Mouse (Mus musculus): ENCODE data around the gene March6. TPM values are rescaled to one million over a fixed set of nuclear protein-coding genes. Genes with fewer than 3 reads are reported as not detected.

March6 gene
- total and polyA plus RNA-seq, 3 experiments: 32.3 to 121 (median 101) TPM

GRCm38 (mm10) chr15:31563577-31564546, 33.0 kb upstream of the March6 start:
- peaks cover 2% of the 10 kb centered on the region; the same call in 1 of the 2 replicates for H3K4me1 ChIP-seq (ENCODE audit: control insufficient read depth, insufficient read depth, low read length)
- H3K36me3 ChIP-seq (ENCODE audit: control insufficient read depth, insufficient read depth, low read length): no peaks in the 10 kb centered on the region
- H3K27me3 ChIP-seq (ENCODE audit: control insufficient read depth, insufficient read depth, low read length): no peaks in the 10 kb centered on the region
- H3K79me2 ChIP-seq (replicated peaks; ENCODE audit: control insufficient read depth, insufficient read depth, low read length): no peaks in the 10 kb centered on the region
- H3K4me3 ChIP-seq: no peak overlapping the region
- no peak for DNase-seq
- H3K27ac ChIP-seq: no peak overlapping the region
- TF ChIP-seq POLR2A (IDR thresholded peaks at IDR 0.05; ENCODE audit: insufficient read depth, low read depth, low read length) (no peak), EP300 (IDR thresholded peaks at IDR 0.05; ENCODE audit: insufficient read depth, low read depth, low read length) (no peak), CTCF (IDR thresholded peaks at IDR 0.05) (no peak)
- H3K9ac ChIP-seq (ENCODE audit: low read depth, low read length): no peak overlapping the region
- intact Hi-C loops (cut with DNase I): no loop called here
- 60% methylated on average over 19 of the region's 19 CpGs for WGBS

GRCm38 (mm10) chr15:31562847-31563246, 32.0 kb upstream of the March6 start:
- intact Hi-C loops (cut with DNase I): no loop called here
- no peak overlapping the region for H3K27ac ChIP-seq
- no peak for DNase-seq
- 39% methylated on average over 8 of the region's 8 CpGs for WGBS
- no peaks in the 10 kb centered on the region for H3K27me3 ChIP-seq (ENCODE audit: control insufficient read depth, insufficient read depth, low read length)
- H3K36me3 ChIP-seq (ENCODE audit: control insufficient read depth, insufficient read depth, low read length): no peaks in the 10 kb centered on the region
- no peak overlapping the region for H3K9ac ChIP-seq (ENCODE audit: low read depth, low read length)
- TF ChIP-seq EP300 (IDR thresholded peaks at IDR 0.05; ENCODE audit: insufficient read depth, low read depth, low read length) (no peak), CTCF (IDR thresholded peaks at IDR 0.05) (no peak), POLR2A (IDR thresholded peaks at IDR 0.05; ENCODE audit: insufficient read depth, low read depth, low read length) (no peak)
- H3K4me3 ChIP-seq: no peak overlapping the region
- no peaks in the 10 kb centered on the region for H3K79me2 ChIP-seq (replicated peaks; ENCODE audit: control insufficient read depth, insufficient read depth, low read length)
- H3K4me1 ChIP-seq (ENCODE audit: control insufficient read depth, insufficient read depth, low read length): no peaks in the 10 kb centered on the region

GRCm38 (mm10) chr15:31561976-31562375, 31.1 kb upstream of the March6 start:
- intact Hi-C loops (cut with DNase I): no loop called here
- TF ChIP-seq CTCF (IDR thresholded peaks at IDR 0.05) (no peak), EP300 (IDR thresholded peaks at IDR 0.05; ENCODE audit: insufficient read depth, low read depth, low read length) (no peak), POLR2A (IDR thresholded peaks at IDR 0.05; ENCODE audit: insufficient read depth, low read depth, low read length) (no peak)
- Histone ChIP-seq H3K36me3 (ENCODE audit: control insufficient read depth, insufficient read depth, low read length) (no peaks in the 10 kb centered on the region), H3K4me1 (ENCODE audit: control insufficient read depth, insufficient read depth, low read length) (no peaks in the 10 kb centered on the region), H3K9ac (ENCODE audit: low read depth, low read length) (no peak overlapping the region), H3K27me3 (ENCODE audit: control insufficient read depth, insufficient read depth, low read length) (no peaks in the 10 kb centered on the region), H3K4me3 (no peak overlapping the region), H3K27ac (no peak overlapping the region), H3K79me2 (replicated peaks; ENCODE audit: control insufficient read depth, insufficient read depth, low read length) (no peaks in the 10 kb centered on the region)
- WGBS: 93% methylated on average over 4 of the region's 4 CpGs
- DNase-seq: no peak

GRCm38 (mm10) chr15:31561390-31561789, 30.5 kb upstream of the March6 start:
- intact Hi-C loops (cut with DNase I): no loop called here
- 80% methylated on average over 6 of the region's 6 CpGs for WGBS
- H3K27ac ChIP-seq: no peak overlapping the region
- no peaks in the 10 kb centered on the region for H3K79me2 ChIP-seq (replicated peaks; ENCODE audit: control insufficient read depth, insufficient read depth, low read length)
- no peaks in the 10 kb centered on the region for H3K36me3 ChIP-seq (ENCODE audit: control insufficient read depth, insufficient read depth, low read length)
- no peak overlapping the region for H3K4me3 ChIP-seq
- no peak for DNase-seq
- no peaks in the 10 kb centered on the region for H3K27me3 ChIP-seq (ENCODE audit: control insufficient read depth, insufficient read depth, low read length)
- no peaks in the 10 kb centered on the region for H3K4me1 ChIP-seq (ENCODE audit: control insufficient read depth, insufficient read depth, low read length)
- no peak overlapping the region for H3K9ac ChIP-seq (ENCODE audit: low read depth, low read length)
- no peak for TF ChIP-seq POLR2A (IDR thresholded peaks at IDR 0.05; ENCODE audit: insufficient read depth, low read depth, low read length)
- no peak for TF ChIP-seq CTCF (IDR thresholded peaks at IDR 0.05)
- TF ChIP-seq EP300 (IDR thresholded peaks at IDR 0.05; ENCODE audit: insufficient read depth, low read depth, low read length): no peak

DNA sequence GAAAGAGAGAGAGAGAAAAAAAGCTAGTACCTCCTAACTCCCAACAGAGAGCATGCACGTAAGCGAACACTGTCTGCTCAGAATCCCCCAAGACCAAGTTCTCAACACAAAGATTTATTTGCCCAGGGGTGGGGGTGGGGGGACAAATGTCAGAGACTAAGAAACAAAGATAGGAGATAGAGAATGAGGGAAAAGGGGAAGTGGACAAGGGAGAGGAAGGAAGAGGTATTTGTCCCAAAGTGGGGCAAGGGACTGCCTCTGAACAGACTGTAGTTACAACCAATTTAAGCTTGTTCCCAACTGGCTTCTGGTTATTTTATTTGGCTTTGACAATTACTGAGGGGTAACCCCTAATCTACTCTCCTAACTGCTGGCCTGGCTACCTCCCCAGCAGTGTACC, 24.0 kb upstream of the March6 start:
- Histone ChIP-seq H3K4me3 (no peak overlapping the region), H3K9ac (ENCODE audit: low read depth, low read length) (no peak overlapping the region), H3K27ac (no peak overlapping the region), H3K27me3 (ENCODE audit: control insufficient read depth, insufficient read depth, low read length) (no peaks in the 10 kb centered on the region), H3K4me1 (ENCODE audit: control insufficient read depth, insufficient read depth, low read length) (no peaks in the 10 kb centered on the region), H3K79me2 (replicated peaks; ENCODE audit: control insufficient read depth, insufficient read depth, low read length) (no peaks in the 10 kb centered on the region), H3K36me3 (ENCODE audit: control insufficient read depth, insufficient read depth, low read length) (no peaks in the 10 kb centered on the region)
- intact Hi-C loops (cut with DNase I): no loop called here
- WGBS: 78% methylated on average over 2 of the region's 2 CpGs
- TF ChIP-seq POLR2A (IDR thresholded peaks at IDR 0.05; ENCODE audit: insufficient read depth, low read depth, low read length) (no peak), EP300 (IDR thresholded peaks at IDR 0.05; ENCODE audit: insufficient read depth, low read depth, low read length) (no peak), CTCF (IDR thresholded peaks at IDR 0.05) (no peak)
- DNase-seq: no peak

- H3K27me3 ChIP-seq (ENCODE audit: control insufficient read depth, insufficient read depth, low read length): no peaks in the 10 kb centered on the region
- H3K79me2 ChIP-seq (replicated peaks; ENCODE audit: control insufficient read depth, insufficient read depth, low read length): no peaks in the 10 kb centered on the region
- H3K4me3 ChIP-seq: no peak overlapping the region
- no peak overlapping the region for H3K9ac ChIP-seq (ENCODE audit: low read depth, low read length)
- intact Hi-C loops (cut with DNase I): no loop called here
- no peak for TF ChIP-seq CTCF (IDR thresholded peaks at IDR 0.05)
- no peak for TF ChIP-seq POLR2A (IDR thresholded peaks at IDR 0.05; ENCODE audit: insufficient read depth, low read depth, low read length)
- TF ChIP-seq EP300 (IDR thresholded peaks at IDR 0.05; ENCODE audit: insufficient read depth, low read depth, low read length): no peak
- 69% methylated on average over 4 of the region's 4 CpGs for WGBS
- no peaks in the 10 kb centered on the region for H3K4me1 ChIP-seq (ENCODE audit: control insufficient read depth, insufficient read depth, low read length)
- H3K36me3 ChIP-seq (ENCODE audit: control insufficient read depth, insufficient read depth, low read length): no peaks in the 10 kb centered on the region
- H3K27ac ChIP-seq: no peak overlapping the region
- DNase-seq: no peak
Observed at GRCm38 (mm10) chr15:31550381-31550780, 19.5 kb upstream of the March6 start.

Data from heart, adult 2 months (tissue).